Mouse (Mus musculus) intestine, embryonic 14.5 days (tissue): ENCODE results near the gene Ephx4. TPM values are rescaled to one million over a fixed set of nuclear protein-coding genes. Genes with fewer than 3 reads are reported as not detected.

Source experiments
- ATAC-seq: fragments of 200-750 bp; cut with Nextera tagmentation; replicated peaks from 2 replicates; pipeline ENCODE4 v1.8.0; 2017; ENCODE audit warnings: low read depth, moderate number of reproducible peaks, moderate TSS enrichment, moderate library complexity; ENCODE audit not compliant: low FRiP score, low TSS enrichment
- DNase-seq: peaks from one replicate; pipeline ENCODE4 v3.0.0-alpha.2; 2018; ENCODE audit warnings: low spot score
- H3K27ac ChIP-seq: fragments of 300-500 bp; sonication (generic); 2 replicates; pipeline ENCODE4 v1.5.1; 2014; ENCODE audit warnings: low read depth, mild to moderate bottlenecking, control low read depth
- H3K27me3 ChIP-seq: fragments of 300-500 bp; sonication (generic); replicated peaks from 2 replicates; pipeline ENCODE4 v1.6.1; 2014; ENCODE audit warnings: low read length, control low read depth; ENCODE audit not compliant: control insufficient read depth, insufficient read depth
- H3K36me3 ChIP-seq: fragments of 300-500 bp; sonication (generic); 2 replicates; pipeline ENCODE4 v1.6.1; 2014; ENCODE audit warnings: low read length, control low read depth; ENCODE audit not compliant: control insufficient read depth, insufficient read depth
- H3K4me1 ChIP-seq: fragments of 300-500 bp; sonication (generic); replicated peaks from 2 replicates; pipeline ENCODE4 v1.6.1; 2014; ENCODE audit warnings: low read length, control low read depth, mixed read lengths; ENCODE audit not compliant: control insufficient read depth, insufficient read depth
- H3K4me2 ChIP-seq: fragments of 300-500 bp; sonication (generic); 2 replicates; pipeline ENCODE4 v1.6.1; 2014; ENCODE audit warnings: low read length
- H3K4me3 ChIP-seq: fragments of 300-500 bp; sonication (generic); 2 replicates; pipeline ENCODE4 v1.5.1; 2014; ENCODE audit warnings: low read depth, low read length, control low read depth, mixed read lengths
- H3K9ac ChIP-seq: fragments of 300-500 bp; sonication (generic); 2 replicates; pipeline ENCODE4 v1.6.1; 2014; ENCODE audit warnings: mild to moderate bottlenecking, low read length
- H3K9me3 ChIP-seq: fragments of 300-500 bp; sonication (generic); 2 replicates; pipeline ENCODE4 v1.6.1; 2016; ENCODE audit warnings: low read length, control low read depth; ENCODE audit not compliant: control insufficient read depth
- WGBS: fragments of 180-500 bp; shearing (Covaris S2); extraction: QIAGEN DNeasy Blood & Tissue Kit; methylation state at CpG from one replicate; pipeline ENCODE4 v1.1.7; 2014; 5-methylcytosine and 5-hydroxymethylcytosine counted together
- polyA plus RNA-seq: library from polyadenylated mRNA; unstranded; fragments of >200 nt; fragmentation: Nextera tagmentation; extraction: Ambion mirVana; gene quantifications from 2 replicates; pipeline ENCODE4 v1.2.1, GENCODE M21; 2014

The Ephx4 gene
- polyA plus RNA-seq, 1 experiment from 2014 or later: 0.55 TPM

DNA sequence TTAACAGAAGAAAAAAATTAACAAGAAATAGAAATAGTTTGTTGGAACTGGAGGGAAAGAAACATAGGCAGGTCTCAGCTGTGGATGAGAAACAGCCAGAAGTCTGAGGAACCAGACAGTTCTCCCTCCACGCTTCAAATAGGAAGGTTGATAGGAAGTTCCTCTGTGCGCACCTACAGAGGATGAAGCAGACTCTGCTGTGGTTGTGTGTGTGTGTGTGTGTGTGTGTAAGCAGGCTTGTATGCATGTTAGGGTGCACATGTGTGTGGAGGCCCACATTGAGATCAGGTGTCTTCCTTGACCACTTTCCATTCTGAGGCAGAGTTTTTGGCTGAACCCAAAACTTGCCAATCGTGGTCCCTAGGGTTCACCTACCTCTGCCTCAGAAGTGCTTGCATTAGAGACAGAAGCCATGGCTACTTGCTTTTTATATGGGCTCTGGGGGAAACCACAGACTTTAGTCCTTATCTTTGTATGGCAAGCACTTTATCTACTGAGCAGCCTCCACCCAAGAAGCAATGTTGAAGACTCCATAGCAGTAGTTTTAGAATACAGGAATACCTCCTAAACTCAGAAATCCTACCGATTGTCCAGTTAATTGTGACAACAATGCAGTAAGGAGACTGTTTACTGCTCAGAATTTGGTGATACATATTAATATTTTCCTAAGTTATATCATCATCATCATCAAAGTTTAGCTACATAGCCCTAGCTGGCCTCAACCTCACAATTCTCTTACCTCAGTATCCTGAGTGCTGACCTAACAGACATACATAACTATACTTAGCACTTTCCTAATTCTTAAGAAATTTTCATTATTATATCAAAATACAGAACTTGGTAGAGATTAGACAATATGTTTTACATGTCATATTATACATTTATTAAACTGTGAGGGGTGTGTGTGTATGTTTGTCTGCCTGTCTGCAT is 59.9 kb downstream of the Ephx4 start:
- no peak overlapping the region for H3K4me2 ChIP-seq
- no peak overlapping the region for H3K4me3 ChIP-seq
- H3K27me3 ChIP-seq: no peaks in the 10 kb centered on the region
- no peaks in the 10 kb centered on the region for H3K36me3 ChIP-seq
- ATAC-seq (no peak), DNase-seq (no peak)
- H3K9ac ChIP-seq: no peak overlapping the region
- H3K9me3 ChIP-seq: no peaks in the 10 kb centered on the region
- H3K27ac ChIP-seq: no peak overlapping the region
- 90% methylated on average over 4 of the region's 4 CpGs for WGBS
- H3K4me1 ChIP-seq: no peaks in the 10 kb centered on the region

DNA sequence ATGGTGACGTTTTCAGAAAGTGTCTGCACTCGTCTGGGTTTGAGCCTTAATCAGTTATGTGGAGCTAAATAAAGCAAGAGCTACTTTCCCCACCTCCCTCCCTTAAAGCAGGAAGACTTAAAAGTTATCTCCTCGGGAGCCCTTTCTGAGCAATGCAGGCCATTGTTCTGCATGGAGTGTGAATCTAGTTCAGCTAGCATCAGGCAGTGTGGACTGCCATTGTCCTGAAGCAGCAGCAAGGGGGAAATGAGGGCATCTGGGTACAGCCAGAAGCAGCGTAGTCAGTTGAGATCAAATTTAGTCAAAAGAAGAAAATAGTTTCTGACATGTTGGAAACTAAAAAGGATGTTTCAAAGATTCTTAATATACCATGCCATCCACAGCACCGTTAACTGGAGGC is 64.0 kb downstream of the Ephx4 start:
- ATAC-seq: no peak

DNA sequence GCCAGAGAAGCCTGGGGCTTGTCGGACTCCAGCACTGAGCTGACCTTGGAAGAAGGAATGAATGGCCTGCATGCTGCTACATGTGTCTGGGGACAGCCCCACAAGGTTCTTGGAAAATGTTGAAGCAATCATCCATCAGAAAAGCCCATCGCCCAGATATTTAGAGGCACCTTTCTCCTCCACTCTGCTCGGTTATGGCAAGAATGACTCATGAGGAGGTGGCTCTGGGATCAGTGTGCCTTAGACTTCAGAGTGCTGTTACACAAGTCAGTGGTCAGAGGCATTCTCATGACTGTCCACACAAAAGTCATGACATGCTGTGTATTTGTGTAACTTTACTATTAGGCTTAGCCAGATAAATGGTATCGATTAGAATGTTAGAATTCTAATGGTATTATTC is 64.6 kb downstream of the Ephx4 start:
- Histone ChIP-seq H3K4me1 (no peaks in the 10 kb centered on the region), H3K4me3 (no peak overlapping the region), H3K9me3 (no peaks in the 10 kb centered on the region), H3K36me3 (0 out of 2 replicates have a peak, but pooled peaks cover 6% of the 10 kb centered on the region), H3K4me2 (no peak overlapping the region), H3K9ac (no peak overlapping the region), H3K27ac (no peak overlapping the region), H3K27me3 (no peaks in the 10 kb centered on the region)
- WGBS: 86% methylated on average over 4 of the region's 4 CpGs
- DNase-seq: no peak
- ATAC-seq: no peak

More for the DNA sequence above, 64.0 kb downstream of the Ephx4 start:
- no peak overlapping the region for H3K4me3 ChIP-seq
- H3K9me3 ChIP-seq: no peaks in the 10 kb centered on the region
- H3K27me3 ChIP-seq: no peaks in the 10 kb centered on the region
- H3K27ac ChIP-seq: no peak overlapping the region
- H3K9ac ChIP-seq: no peak overlapping the region
- DNase-seq: no peak
- no peaks in the 10 kb centered on the region for H3K4me1 ChIP-seq
- H3K36me3 ChIP-seq: 0 out of 2 replicates have a peak, but pooled peaks cover 6% of the 10 kb centered on the region
- H3K4me2 ChIP-seq: no peak overlapping the region
- WGBS: 66% methylated on average over 5 of the region's 5 CpGs

GRCm38 (mm10) chr5:107470600-107471329 is 68.2 kb downstream of the Ephx4 start:
- no peak for DNase-seq
- WGBS: 72% methylated on average over 10 of the region's 10 CpGs
- Histone ChIP-seq H3K4me3 (no peak overlapping the region), H3K27me3 (no peaks in the 10 kb centered on the region), H3K4me1 (no peaks in the 10 kb centered on the region), H3K36me3 (0 out of 2 replicates have a peak, but pooled peaks cover 6% of the 10 kb centered on the region), H3K9me3 (no peaks in the 10 kb centered on the region), H3K27ac (no peak overlapping the region), H3K4me2 (no peak overlapping the region), H3K9ac (no peak overlapping the region)
- ATAC-seq: no peak

Other genes with a start within 250 kb of the Ephx4 start
- gene Tgfbr3, start 113.1 kb upstream of the Ephx4 start, polyA plus RNA-seq: 24.4 and 28.7 TPM in 2 replicates
- 1.6 and 1.7 TPM in 2 replicates for gene Brdt, start 71.6 kb upstream of the Ephx4 start, polyA plus RNA-seq
- not detected in 2 replicates for gene Lpcat2b, start 28.8 kb downstream of the Ephx4 start, polyA plus RNA-seq
- 4.7 and 5.4 TPM in 2 replicates for gene Btbd8, start 35.3 kb downstream of the Ephx4 start, polyA plus RNA-seq
- 0.50 and 0.69 TPM in 2 replicates for gene Gm42669, start 104.9 kb downstream of the Ephx4 start, polyA plus RNA-seq
- 0.08 and 0.12 TPM in 2 replicates for gene 1700028K03Rik, start 132.0 kb downstream of the Ephx4 start, polyA plus RNA-seq
- gene Rpap2, start 194.6 kb downstream of the Ephx4 start, polyA plus RNA-seq: 16.8 and 21.6 TPM in 2 replicates
- 32.5 and 33.0 TPM in 2 replicates for gene Glmn, start 195.2 kb downstream of the Ephx4 start, polyA plus RNA-seq